Mouse (Mus musculus): ENCODE measurements around the gene Tmem108. TPM values are rescaled to one million over a fixed set of nuclear protein-coding genes. Genes with fewer than 3 reads are reported as not detected.
A peak's percentile ranks its signal among the peaks of the same experiment; 100 is the strongest.

The Tmem108 gene
- polyA plus RNA-seq, 1 experiment from 2014 or later = 13.0 TPM

GRCm38 (mm10) chr9:103443121-103443823 is 318.4 kb downstream of the Tmem108 start:
- no peak overlapping the region for H3K4me2 ChIP-seq (ENCODE audit: low read depth, low read length)
- no peak for ATAC-seq (ENCODE audit: low read depth)

GRCm38 (mm10) chr9:103440597-103440996 is 321.0 kb downstream of the Tmem108 start:
- ATAC-seq (ENCODE audit: low read depth) = peak; percentile 64
- H3K9ac ChIP-seq (ENCODE audit: low read length) = no peak overlapping the region
- peaks cover 20% of the 10 kb centered on the region for H3K4me1 ChIP-seq (replicated peaks; ENCODE audit: control insufficient read depth, insufficient read depth, low read length)
- peaks cover 4% of the 10 kb centered on the region; the same call in 1 of the 2 replicates for H3K9me3 ChIP-seq (ENCODE audit: control insufficient read depth, low read length)
- H3K4me2 ChIP-seq (ENCODE audit: low read depth, low read length) = no peak overlapping the region
- WGBS = 10% methylated on average over 3 of the region's 3 CpGs
- H3K4me3 ChIP-seq (ENCODE audit: low read length) = no peak overlapping the region
- H3K27ac ChIP-seq (ENCODE audit: low read length) = no peak overlapping the region
- no peaks in the 10 kb centered on the region for H3K36me3 ChIP-seq (ENCODE audit: control insufficient read depth, insufficient read depth, low read length)
- H3K27me3 ChIP-seq (ENCODE audit: control insufficient read depth, insufficient read depth, low read depth, low read length) = no peaks in the 10 kb centered on the region

More at GRCm38 (mm10) chr9:103443121-103443823, 318.4 kb downstream of the Tmem108 start:
- Histone ChIP-seq H3K9me3 (ENCODE audit: control insufficient read depth, low read length) (peaks cover 4% of the 10 kb centered on the region; the same call in 1 of the 2 replicates), H3K4me3 (ENCODE audit: low read length) (no peak overlapping the region), H3K9ac (ENCODE audit: low read length) (no peak overlapping the region), H3K36me3 (ENCODE audit: control insufficient read depth, insufficient read depth, low read length) (no peaks in the 10 kb centered on the region), H3K27me3 (ENCODE audit: control insufficient read depth, insufficient read depth, low read depth, low read length) (no peaks in the 10 kb centered on the region), H3K4me1 (replicated peaks; ENCODE audit: control insufficient read depth, insufficient read depth, low read length) (peaks cover 17% of the 10 kb centered on the region), H3K27ac (ENCODE audit: low read length) (no peak overlapping the region)
- 30% methylated on average over 13 of the region's 13 CpGs for WGBS

DNA sequence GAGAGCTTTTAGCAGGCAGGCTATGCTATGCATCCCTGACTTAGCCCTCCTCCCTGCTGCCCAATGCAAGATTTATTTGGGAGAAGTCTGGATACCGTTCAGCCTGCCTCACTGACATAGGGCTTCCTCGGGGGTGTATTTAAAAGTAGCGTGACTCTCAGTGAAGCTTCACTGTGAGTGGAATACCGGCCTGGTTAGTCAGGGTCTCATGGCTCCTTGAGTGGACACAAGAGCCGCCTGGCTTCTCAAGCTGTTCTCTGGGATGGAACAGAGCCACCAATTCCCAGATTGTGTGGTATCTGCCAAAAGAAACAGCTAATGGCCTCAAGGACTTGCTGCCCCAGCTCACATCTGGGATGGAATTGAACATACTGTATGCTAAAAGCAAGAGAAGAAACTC is 324.5 kb downstream of the Tmem108 start:
- Histone ChIP-seq H3K4me3 (ENCODE audit: low read length) (no peak overlapping the region), H3K36me3 (ENCODE audit: control insufficient read depth, insufficient read depth, low read length) (no peaks in the 10 kb centered on the region), H3K9ac (ENCODE audit: low read length) (no peak overlapping the region), H3K9me3 (ENCODE audit: control insufficient read depth, low read length) (no peaks in the 10 kb centered on the region), H3K4me1 (replicated peaks; ENCODE audit: control insufficient read depth, insufficient read depth, low read length) (peaks cover 26% of the 10 kb centered on the region), H3K4me2 (ENCODE audit: low read depth, low read length) (no peak overlapping the region), H3K27me3 (ENCODE audit: control insufficient read depth, insufficient read depth, low read depth, low read length) (no peaks in the 10 kb centered on the region), H3K27ac (ENCODE audit: low read length) (no peak overlapping the region)
- 44% methylated on average over 5 of the region's 5 CpGs for WGBS
- no peak for ATAC-seq (ENCODE audit: low read depth)

- Histone ChIP-seq H3K27me3 (ENCODE audit: control insufficient read depth, insufficient read depth, low read depth, low read length) (no peaks in the 10 kb centered on the region), H3K9ac (ENCODE audit: low read length) (no peak overlapping the region), H3K4me3 (ENCODE audit: low read length) (no peak overlapping the region), H3K36me3 (ENCODE audit: control insufficient read depth, insufficient read depth, low read length) (no peaks in the 10 kb centered on the region), H3K9me3 (ENCODE audit: control insufficient read depth, low read length) (no peaks in the 10 kb centered on the region), H3K4me2 (ENCODE audit: low read depth, low read length) (no peak overlapping the region), H3K4me1 (replicated peaks; ENCODE audit: control insufficient read depth, insufficient read depth, low read length) (peaks cover 15% of the 10 kb centered on the region), H3K27ac (ENCODE audit: low read length) (no peak overlapping the region)
- WGBS = 38% methylated on average over 4 of the region's 4 CpGs
- no peak for ATAC-seq (ENCODE audit: low read depth)
Observed at GRCm38 (mm10) chr9:103434116-103434515, 327.5 kb downstream of the Tmem108 start.

Other genes with a start within 250 kb of the Tmem108 start
- gene Nphp3, start 240.7 kb upstream of the Tmem108 start, polyA plus RNA-seq (2015; fragmentation: Nextera tagmentation; extraction: Ambion mirVana) = 4.2 and 4.6 TPM in 2 replicates

All from lung, embryonic 16.5 days (tissue).